Mouse (Mus musculus): ENCODE measurements at regions not wholly inside any gene's neighbourhood (a gene's known extent, or its start where the extent isn't known, plus 50 kb on each side); places are given as distances from the start of the nearest gene placed in this dataset.

GRCm38 (mm10) chr12:10122102-10122501 lies 247.7 kb upstream of the Nt5c1b start:
- TF ChIP-seq POLR2A (IDR thresholded peaks at IDR 0.05; ENCODE audit: low read depth, low read length) (no peak), CTCF (conservative IDR thresholded peaks at IDR 0.05; ENCODE audit: insufficient read depth, insufficient read length, low read depth, low read length) (no peak)
